Mouse (Mus musculus): Measurements from ENCODE around the gene Prr13. TPM values are rescaled to one million over a fixed set of nuclear protein-coding genes. Genes with fewer than 3 reads are reported as not detected.
A peak's percentile ranks its signal among the peaks of the same experiment; 100 is the strongest.

Prr13 gene
- 10 to 100 TPM; 42.3 to 53.7 (median 44.3) TPM for total RNA-seq (2022)

GRCm38 (mm10) chr15:102458904-102459317, at the start of gene Prr13:
Prr13 (plus strand) TSS chr15:102459028.
- peak; percentile 71 to 94 for DNase-seq (ENCODE audit: low spot score in 2 of 2)

- no peak for DNase-seq (ENCODE audit: low spot score in 2 of 2)
Observed at GRCm38 (mm10) chr15:102409286-102409685, 49.5 kb upstream of the Prr13 start.

DNA sequence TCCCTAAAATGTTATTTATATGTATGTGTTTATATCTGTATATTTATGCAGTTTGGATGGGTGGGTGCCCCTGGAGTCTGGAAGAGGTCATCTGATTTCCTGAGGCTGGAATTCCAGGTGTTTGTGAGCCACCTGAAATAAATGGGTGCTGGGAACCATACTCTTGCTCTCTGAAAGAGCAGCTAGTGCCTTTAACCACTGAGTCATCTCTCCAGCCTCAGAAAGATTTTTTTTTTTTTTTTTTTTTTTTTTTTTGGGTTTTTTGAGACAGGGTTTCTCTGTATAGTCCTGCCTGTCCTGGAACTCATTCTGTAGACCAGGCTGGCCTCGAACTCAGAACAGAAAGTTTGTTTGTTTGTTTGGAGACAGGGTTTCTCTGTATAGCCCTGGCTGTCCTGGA, 47.8 kb upstream of the Prr13 start:
- no peak for DNase-seq (ENCODE audit: low spot score in 2 of 2)

GRCm38 (mm10) chr15:102413687-102414086, 45.1 kb upstream of the Prr13 start:
- DNase-seq (ENCODE audit: low spot score in 2 of 2): no peak

DNA sequence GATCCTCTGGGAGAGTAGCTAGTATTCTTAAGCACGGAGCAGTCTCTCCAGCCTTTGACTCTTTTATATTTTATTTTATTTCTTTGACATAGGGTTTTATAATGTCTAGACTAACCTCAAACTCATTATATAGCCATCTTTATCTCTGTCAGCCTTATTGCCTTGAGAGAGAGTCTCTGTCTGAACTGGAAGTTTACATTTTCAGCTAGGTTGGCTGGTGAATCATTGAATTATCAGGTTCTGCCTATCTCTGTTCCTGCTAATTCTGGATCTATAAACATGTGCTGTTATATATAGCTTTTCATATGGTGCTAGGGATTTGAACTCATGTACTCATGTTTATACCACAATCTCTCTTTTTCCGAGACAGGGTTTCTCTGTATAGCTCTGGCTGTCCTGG, 41.3 kb upstream of the Prr13 start:
- DNase-seq (ENCODE audit: low spot score in 2 of 2): no peak

DNA sequence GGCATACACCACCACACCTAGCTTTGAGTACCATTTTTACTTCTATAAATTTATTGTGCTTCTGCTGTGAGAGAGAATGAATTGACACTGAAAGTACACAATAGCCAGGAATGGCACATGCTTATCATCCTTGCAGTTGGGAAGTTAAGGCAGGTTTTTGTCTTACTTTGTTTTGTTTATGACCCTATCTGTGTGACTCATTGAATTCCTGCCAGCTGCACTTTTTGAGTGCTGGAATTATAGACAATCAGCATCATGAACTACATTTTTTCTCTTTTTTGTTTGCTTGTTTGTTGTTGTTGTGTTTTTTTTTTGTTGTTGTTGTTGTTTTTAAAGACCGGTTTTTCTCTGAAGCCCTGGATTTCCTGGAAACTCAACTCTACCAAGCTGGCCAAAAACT, 37.8 kb upstream of the Prr13 start:
- no peak for DNase-seq (ENCODE audit: low spot score in 2 of 2)

DNA sequence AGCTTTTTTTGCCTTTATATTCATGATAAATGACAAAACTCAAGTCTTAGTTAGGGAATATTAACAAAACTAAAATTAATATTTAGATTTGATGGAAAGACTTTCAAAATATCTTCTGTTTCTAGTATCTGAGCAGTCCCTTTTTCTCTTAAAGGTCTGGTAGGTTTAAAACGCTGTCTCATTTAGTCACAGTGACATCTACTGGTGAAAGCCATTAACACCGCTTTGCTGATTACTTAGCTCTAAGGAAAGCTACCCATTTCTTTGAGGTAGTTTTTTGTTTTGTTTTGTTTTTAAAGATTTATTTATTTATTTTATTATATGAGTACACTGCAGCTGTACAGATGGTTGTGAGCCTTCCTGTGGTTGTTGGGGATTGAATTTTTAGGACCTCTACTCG, 37.4 kb upstream of the Prr13 start:
- DNase-seq (ENCODE audit: low spot score in 2 of 2): no peak

DNA sequence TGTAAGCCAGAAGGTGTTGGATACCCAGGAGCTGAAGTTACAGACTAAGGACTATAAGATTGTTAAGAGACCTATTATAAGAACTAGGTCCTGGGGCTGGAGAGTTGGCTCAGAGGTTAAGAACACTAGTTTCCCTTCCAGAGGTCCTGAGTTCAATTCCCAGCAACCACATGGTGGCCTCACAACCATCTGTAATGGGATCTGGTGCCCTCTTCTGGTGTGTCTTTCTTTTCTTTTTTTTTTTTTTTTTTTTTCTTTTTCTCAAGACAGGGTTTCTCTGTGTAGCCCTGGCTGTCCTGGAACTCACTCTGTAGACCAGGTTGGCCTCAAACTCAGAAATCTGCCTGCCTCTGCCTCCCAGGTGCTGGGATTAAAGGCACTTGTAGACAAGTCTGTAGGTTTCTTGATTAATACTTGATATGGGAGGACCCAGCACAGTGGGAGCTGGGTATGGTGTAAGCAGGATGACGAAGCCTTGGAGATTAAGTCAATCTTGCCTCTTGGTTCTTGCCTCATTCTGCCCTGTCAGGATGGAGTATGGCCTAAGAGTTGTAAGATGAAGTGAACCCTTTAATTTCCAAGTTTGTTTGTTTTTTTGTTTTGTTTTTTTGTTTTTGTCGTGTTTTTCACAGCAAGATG, 35.1 kb upstream of the Prr13 start:
- no peak for DNase-seq (ENCODE audit: low spot score in 2 of 2)

GRCm38 (mm10) chr15:102424657-102425056, 34.2 kb upstream of the Prr13 start:
- DNase-seq (ENCODE audit: low spot score in 2 of 2): no peak

GRCm38 (mm10) chr15:102426963-102427362, 31.9 kb upstream of the Prr13 start:
- no peak for DNase-seq (ENCODE audit: low spot score in 2 of 2)

DNA sequence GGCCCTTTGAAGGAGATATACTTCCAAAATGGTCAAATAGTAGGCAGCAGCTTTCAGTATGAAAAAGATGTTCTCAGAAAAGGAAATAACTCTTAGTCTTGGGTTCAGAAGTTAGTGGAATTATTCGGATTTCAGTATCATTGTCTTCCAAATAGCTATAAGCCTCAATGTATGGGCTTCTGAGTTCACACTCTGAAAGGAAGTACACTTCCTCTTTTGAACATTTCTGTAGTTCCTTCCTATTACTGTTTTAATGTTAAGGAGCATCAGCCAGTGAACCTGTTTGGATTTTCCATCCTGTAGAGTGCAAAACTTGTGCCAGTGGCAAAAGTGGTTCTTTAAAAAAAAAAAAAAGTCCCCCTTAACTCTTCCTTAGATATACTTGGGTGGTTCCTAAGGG, 26.8 kb upstream of the Prr13 start:
- no peak for DNase-seq (ENCODE audit: low spot score in 2 of 2)

DNA sequence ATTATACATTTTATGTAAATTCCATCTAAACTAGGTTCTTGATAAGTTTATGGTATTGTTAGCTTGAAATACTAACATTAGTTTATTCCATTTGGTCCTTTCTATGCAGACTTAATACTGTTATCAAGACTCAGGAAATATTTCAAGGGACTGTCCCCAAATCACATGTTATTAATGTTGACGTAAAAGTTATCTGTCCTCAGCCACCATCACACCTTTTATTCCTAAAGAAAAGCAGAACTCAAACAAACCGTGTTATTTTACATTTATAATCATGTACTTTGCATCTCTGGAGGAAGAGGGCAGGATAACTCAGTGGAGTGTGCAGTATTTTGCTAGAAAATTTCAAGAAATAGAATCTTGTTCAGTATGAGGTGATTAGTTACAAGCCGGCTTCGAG, 25.7 kb upstream of the Prr13 start:
- DNase-seq (ENCODE audit: low spot score in 2 of 2): no peak

DNA sequence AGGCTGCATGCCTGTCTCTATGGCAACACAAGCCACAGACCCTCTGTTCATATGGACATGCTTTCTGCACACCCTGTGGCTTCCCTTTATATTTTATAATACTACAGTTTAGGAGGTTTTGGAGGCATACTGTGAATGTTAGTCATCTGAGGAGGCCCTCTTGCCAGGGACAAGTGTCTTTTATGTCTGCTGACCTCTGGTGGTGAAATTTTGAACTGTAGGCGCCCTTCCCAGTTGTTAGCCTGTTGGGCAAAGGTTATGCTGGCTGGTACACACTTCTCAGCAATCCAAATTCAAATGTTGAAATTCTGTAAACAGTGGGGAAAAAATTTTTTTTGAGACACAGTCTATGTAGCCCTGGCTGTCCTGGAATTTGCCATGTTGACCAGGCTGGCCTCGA, 16.3 kb upstream of the Prr13 start:
- peak; percentile 54 to 84 for DNase-seq (ENCODE audit: low spot score in 2 of 2)

DNA sequence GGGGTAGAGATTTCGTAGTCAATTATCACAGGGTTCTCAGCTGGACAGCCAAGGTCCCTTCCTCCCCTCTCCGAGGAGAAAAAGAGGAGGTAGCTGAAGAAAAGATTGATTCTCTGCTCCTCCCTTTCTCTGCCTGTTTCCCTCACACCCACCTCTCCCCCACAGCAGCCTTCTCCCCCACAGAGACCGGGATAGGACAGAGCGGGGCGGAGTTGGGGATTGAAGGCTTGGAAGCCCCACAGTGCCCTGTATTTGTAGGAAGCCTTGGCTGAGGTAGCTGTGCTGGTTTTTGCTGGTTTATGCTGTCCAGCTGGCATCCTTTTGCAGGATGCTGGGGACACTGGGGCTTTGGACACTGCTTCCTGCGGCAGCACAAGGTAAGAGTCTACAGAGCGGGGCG, 13.7 kb upstream of the Prr13 start, which contains the start of gene Amhr2:
Gene Amhr2, plus strand, starts transcription at position 222 of the 400 bp plus-strand sequence.
- no peak for DNase-seq (ENCODE audit: low spot score in 2 of 2)

GRCm38 (mm10) chr15:102446448-102446847, 12.4 kb upstream of the Prr13 start:
- DNase-seq (ENCODE audit: low spot score in 2 of 2): no peak

DNA sequence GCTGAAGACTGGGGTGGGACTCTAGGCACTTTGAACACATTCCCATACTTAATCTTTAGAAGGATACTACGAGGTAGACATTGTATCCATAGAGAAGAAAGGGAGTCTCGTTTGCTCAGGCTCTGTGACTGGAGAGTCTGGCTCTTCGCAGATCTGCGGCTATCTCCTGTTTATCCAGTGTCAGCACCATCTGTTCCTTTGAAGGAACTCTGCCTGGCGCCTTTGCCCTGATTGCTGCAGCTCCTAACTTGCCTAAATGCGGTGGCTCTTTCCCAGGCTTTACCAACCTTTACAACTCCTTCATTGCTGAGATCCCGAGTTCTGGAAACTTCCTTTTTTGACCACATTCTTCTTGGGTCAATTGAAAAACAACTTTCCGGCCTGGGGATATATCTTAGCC, 9.5 kb upstream of the Prr13 start:
- no peak for DNase-seq (ENCODE audit: low spot score in 2 of 2)

DNA sequence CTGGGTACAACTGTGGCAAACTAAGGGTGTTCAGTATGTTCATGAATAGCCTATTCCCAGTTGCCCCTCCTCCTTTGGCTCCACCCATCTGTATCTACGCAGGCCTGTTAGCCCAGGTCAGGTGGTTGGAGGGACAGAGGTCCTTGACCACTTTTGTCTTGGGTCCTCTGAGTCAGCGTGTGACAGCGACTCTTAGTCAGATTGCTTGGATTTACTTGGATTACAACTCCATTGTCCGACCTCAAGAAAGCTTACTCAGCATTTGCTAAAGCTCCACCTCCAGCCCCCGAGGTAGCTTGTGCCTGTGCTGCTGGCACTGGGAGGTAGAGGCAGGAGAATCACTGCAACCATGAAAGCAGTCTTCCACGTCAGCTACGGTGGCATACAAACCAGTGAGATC, 7.9 kb upstream of the Prr13 start:
- DNase-seq (ENCODE audit: low spot score in 2 of 2): no peak

DNA sequence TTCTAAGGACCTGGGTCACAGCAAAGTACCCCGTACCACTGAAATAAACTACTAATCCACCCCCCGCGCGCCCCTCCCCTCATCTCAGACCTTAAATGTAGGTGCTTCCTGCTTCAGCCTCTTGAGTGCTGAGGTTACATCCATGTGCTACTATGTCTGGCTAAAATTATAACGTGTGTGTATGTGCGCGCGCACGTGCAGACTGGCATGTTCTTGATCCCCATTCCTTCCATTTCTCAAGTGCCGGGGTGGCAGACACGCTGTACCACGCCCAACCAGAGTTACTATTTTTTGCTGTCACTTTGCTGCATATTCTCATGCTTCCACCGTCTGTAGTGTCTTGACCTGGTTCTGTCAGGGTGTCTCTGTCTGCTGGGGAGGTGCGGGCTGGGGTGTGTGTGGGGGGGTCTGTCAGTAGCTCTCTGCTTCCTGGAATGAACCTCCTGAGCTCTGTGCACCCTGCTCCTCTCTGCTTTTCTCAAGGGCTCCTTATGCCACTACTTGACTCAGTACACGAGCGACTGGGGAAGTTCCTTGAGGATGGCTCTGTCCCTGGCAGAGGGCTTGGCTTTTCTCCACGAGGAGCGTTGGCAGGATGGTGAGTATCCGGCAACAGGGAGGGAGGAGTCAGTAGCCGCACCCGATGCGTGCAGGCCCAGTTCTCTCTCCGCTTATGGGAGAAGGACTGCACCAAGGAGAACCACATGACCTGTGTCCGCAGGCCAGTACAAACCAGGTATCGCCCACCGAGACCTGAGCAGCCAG, 7.0 kb upstream of the Prr13 start:
- DNase-seq (ENCODE audit: low spot score in 2 of 2): no peak

DNA sequence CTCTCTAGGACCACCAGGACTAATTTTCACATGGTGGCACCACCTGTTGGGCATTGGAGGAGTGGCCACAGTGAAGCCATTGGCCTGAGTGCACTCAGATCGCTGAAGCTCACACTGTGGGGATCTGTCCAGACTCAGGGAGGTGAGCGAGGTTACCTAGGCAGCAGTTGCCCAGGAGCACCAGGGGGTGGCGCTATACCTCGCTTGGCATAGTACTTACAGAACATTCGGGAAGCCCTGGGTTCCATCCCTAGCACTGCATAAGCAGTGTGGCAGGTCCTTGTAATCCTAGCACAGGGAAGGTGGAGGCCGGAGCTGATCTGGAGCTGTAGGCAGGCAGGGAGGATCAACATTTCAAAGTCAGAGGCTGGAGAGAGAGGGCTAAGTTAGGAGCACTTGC, 2.8 kb upstream of the Prr13 start:
- DNase-seq (ENCODE audit: low spot score in 2 of 2): no peak

DNA sequence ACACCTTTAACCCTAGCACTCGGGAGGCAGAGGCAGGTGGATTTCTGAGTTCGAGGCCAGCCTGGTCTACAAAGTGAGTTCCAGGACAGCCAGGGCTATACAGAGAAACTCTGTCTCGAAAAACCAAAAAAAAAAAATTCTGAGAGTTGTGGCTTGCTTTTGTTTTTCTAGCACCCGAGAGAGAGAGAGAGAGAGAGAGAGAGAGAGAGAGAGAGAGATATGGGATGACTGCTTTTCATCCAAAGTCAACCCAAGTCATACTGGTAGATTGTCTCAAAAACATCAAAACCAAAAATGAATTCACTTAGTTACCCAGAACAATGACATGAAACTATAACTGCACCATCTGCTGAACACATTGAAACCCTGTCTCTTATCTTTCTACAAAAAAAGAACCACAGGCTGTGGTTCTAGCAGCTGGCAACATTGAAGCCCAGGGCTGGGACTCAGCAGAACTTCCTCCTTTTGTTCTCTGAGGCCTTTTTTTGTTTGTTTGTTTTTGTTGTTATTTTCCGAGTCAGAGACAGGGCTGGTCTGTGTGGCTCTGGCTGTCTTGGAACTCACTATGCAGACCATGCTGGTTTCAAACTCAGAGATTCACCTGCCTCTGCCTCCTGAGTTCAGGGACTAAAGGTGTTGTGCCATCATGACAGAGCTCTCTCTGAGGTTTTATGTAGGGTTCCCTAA, 635 bp upstream of the Prr13 start:
- no peak for DNase-seq (ENCODE audit: low spot score in 2 of 2)

- DNase-seq (ENCODE audit: low spot score in 2 of 2): no peak
Observed at GRCm38 (mm10) chr15:102459381-102459780, 553 bp downstream of the Prr13 start.

DNA sequence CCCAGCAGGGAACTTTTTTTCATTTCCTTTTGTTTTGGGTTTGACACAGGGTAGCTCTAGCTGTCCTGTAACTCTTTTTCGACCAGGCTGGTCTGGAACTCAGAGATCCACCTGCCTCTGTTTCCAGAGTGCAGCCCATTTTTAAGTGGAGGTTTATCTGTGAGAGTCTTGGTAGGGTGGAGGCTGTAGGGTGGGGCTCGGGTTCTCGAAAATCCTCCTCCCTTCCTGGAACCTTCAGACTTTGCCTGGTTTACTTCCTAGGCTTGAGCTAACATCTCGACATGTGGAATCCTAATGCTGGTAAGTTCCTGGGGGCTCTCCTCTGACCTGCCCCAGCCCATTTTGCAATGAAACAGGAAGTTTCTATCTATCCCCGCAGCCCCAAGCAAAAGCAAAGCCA, 1.0 kb downstream of the Prr13 start:
- no peak for DNase-seq (ENCODE audit: low spot score in 2 of 2)

DNA sequence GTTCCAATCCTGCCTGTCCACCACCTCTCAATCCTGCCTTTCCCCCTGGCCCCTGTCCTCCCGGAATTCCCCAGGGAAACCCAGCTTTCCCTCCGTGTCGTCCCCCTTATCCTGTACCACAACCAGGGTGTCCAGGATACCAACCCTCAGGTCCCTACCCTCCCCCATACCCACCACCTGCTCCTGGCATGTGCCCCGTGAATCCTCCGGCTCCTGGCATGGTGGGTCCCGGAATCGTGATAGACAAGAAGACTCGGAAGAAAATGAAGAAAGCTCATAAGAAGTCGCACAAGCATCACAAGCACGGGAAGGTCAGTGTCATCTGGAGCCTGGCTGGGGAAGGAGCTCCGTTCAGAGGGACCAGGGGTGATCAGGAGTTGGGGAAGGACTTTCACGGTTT, 1.6 kb downstream of the Prr13 start:
- no peak for DNase-seq (ENCODE audit: low spot score in 2 of 2)

Data from left cerebral cortex, adult 8-10 months (tissue).